In the genomic region with DNA sequence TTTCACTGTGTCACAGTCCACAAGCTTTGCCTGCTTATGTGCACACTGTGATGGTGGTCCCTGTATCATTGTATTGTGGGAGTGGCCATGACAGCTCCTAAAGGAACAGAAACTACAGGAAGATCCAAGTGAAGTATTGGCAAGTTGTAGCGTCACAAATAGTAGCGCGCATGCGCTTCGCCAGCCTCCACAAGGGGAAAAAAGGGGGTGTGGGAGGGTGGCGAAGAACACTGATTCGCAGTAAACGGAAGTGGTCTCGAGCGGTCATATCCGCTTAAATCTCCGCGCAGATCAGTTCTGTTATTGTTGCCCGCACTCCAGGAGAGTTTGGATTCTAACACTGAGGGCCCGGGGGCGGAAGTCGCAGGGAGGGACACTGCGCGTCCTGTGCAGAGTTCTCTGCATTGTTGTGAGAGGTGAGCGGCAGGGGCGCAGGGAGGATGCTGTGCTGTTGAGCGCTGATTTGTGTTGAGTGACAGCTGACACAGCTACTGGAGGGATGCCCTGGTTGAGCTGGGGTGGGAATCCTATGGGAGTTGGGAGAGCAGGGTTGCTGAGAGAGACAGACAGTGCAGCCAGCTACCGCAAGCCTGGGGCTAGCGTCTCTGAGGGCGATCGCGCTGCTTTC, we compare ENCODE assay signal across 8 mouse cellular contexts. TPM values are rescaled to one million over a fixed set of nuclear protein-coding genes. Genes with fewer than 3 reads are reported as not detected.
DNase-seq lines count a peak whose midpoint lies in the region; ATAC-seq and TF ChIP-seq lines count a peak whose summit lies in the region.

A gene (plus strand): TSS at position 251 of the 628 bp plus-strand sequence.

- peak within 1 kb of the TSS; percentile 79 for H3K4me2 ChIP-seq in CH12.LX (ENCODE audit: insufficient read depth, low read depth, poor library complexity, severe bottlenecking)
- H3K4me2 ChIP-seq in forebrain, embryonic 15.5 days (replicated peaks): peak within 1 kb of the TSS; percentile 69
- H3K4me2 ChIP-seq in liver, embryonic 16.5 days (ENCODE audit: low read depth, low read length): peak within 1 kb of the TSS; percentile 74
- H3K4me2 ChIP-seq in neural tube, embryonic 12.5 days (replicated peaks): peak within 1 kb of the TSS; percentile 80
- H3K4me2 ChIP-seq in stomach, postnatal 0 days (replicated peaks; ENCODE audit: low read depth): peak within 1 kb of the TSS; percentile 84

- TF ChIP-seq CTCF in CH12.LX (conservative IDR thresholded peaks at IDR 0.05 in 1 of 2, IDR thresholded peaks at IDR 0.05 in 1 of 2; ENCODE audit: low read depth in 2 of 2, low read length in 2 of 2): no peak
- TF ChIP-seq CTCF in stomach, postnatal 0 days (IDR thresholded peaks at IDR 0.05; ENCODE audit: low read depth): peak; percentile 35

- peak; percentile 71 for TF ChIP-seq POLR2A in CH12.LX (IDR thresholded peaks at IDR 0.05; ENCODE audit: low read depth, low read length)

- dilution Hi-C loops in CH12.LX (cut with MboI; ENCODE audit: extremely low pct_ligation_motif_present, extremely low pct_unique_long_range_greater_than_20kb, low sequenced_read_pairs): no loop called here

- peak within 1 kb of the TSS; percentile 47 for H3K9ac ChIP-seq in CH12.LX (ENCODE audit: insufficient read depth, low read depth)
- peak within 1 kb of the TSS; percentile 64 for H3K9ac ChIP-seq in forebrain, embryonic 15.5 days (replicated peaks)
- H3K9ac ChIP-seq in liver, embryonic 16.5 days (ENCODE audit: low read depth, low read length): peak within 1 kb of the TSS; percentile 40
- peak within 1 kb of the TSS; percentile 76 for H3K9ac ChIP-seq in neural tube, embryonic 12.5 days
- peak within 1 kb of the TSS; percentile 78 for H3K9ac ChIP-seq in stomach, postnatal 0 days (ENCODE audit: low read length)

- peak; percentile 94 for DNase-seq in CH12.LX (ENCODE audit: extremely low read depth)
- peak; percentile 42 for DNase-seq in c-Kit-positive CD71-positive TER-119-positive erythroid progenitor cells, embryonic 14.5 days (ENCODE audit: low spot score)
- DNase-seq in heart, postnatal 14 days: peak; percentile 83 to 84
- DNase-seq in large intestine, adult 2 months (ENCODE audit: low read depth, low spot score): peak; percentile 29
- DNase-seq in stomach, postnatal 0 days (ENCODE audit: low spot score): peak; percentile 80

- in situ Hi-C loops in CH12.LX (cut with MboI; ENCODE audit: low pct_ligation_motif_present, low pct_unique_long_range_greater_than_20kb, low sequenced_read_pairs): no loop called here

- intact Hi-C loops in heart, postnatal 14 days (cut with DNase I): loop anchor here (5.0 kb wide), 1 partner anchor 140 kb away; no protein-coding TSS in a partner anchor

- H3K27ac ChIP-seq in CH12.LX (ENCODE audit: insufficient read depth, low read depth): peak within 1 kb of the TSS; percentile 35
- H3K27ac ChIP-seq in forebrain, embryonic 15.5 days (replicated peaks): peak within 1 kb of the TSS; percentile 85
- H3K27ac ChIP-seq in liver, embryonic 16.5 days (ENCODE audit: low read length): 0 out of 2 replicates have a peak within 1 kb of the TSS, but pooled peaks have one; percentile 33
- H3K27ac ChIP-seq in neural tube, embryonic 12.5 days: peak within 1 kb of the TSS; percentile 79
- peak within 1 kb of the TSS; percentile 85 for H3K27ac ChIP-seq in stomach, postnatal 0 days (replicated peaks)

- no peaks in the 10 kb centered on the region for H3K79me2 ChIP-seq in CH12.LX (replicated peaks; ENCODE audit: control insufficient read depth, extremely low read depth, insufficient read depth, poor library complexity, severe bottlenecking)

- peaks cover 13 to 23% of the 10 kb centered on the region in 2 experiments for H3K4me1 ChIP-seq in CH12.LX (ENCODE audit: control insufficient read depth in 1 of 2, insufficient read depth in 2 of 2)
- H3K4me1 ChIP-seq in forebrain, embryonic 15.5 days: peaks cover 21% of the 10 kb centered on the region
- peaks cover 3% of the 10 kb centered on the region; the same call in 1 of the 2 replicates for H3K4me1 ChIP-seq in liver, embryonic 16.5 days (ENCODE audit: control insufficient read depth, low read depth, low read length)
- H3K4me1 ChIP-seq in neural tube, embryonic 12.5 days: peaks cover 13% of the 10 kb centered on the region
- peaks cover 7% of the 10 kb centered on the region for H3K4me1 ChIP-seq in stomach, postnatal 0 days (replicated peaks; ENCODE audit: control insufficient read depth, insufficient read depth)

- H3K4me3 ChIP-seq in CH12.LX (replicated peaks in 1 of 3; ENCODE audit: low read depth in 2 of 3, low read length in 2 of 3, poor library complexity in 1 of 3): peak within 1 kb of the TSS; percentile 75 to 94 (median 79)
- peak within 1 kb of the TSS; percentile 54 for H3K4me3 ChIP-seq in forebrain, embryonic 15.5 days
- peak within 1 kb of the TSS; percentile 65 for H3K4me3 ChIP-seq in liver, embryonic 16.5 days (ENCODE audit: low read depth, low read length)
- peak within 1 kb of the TSS; percentile 55 for H3K4me3 ChIP-seq in neural tube, embryonic 12.5 days
- H3K4me3 ChIP-seq in stomach, postnatal 0 days (ENCODE audit: low read depth, low read length): peak within 1 kb of the TSS; percentile 71

- ATAC-seq in forebrain, embryonic 15.5 days (replicated peaks): peak; percentile 96
- peak; percentile 62 for ATAC-seq in liver, embryonic 16.5 days (ENCODE audit: low read depth)
- ATAC-seq in neural tube, embryonic 12.5 days (ENCODE audit: low FRiP score, low read depth): peak; percentile 92
- peak; percentile 86 for ATAC-seq in stomach, postnatal 0 days (ENCODE audit: low FRiP score, low TSS enrichment)

- TF ChIP-seq EP300 in CH12.LX (IDR thresholded peaks at IDR 0.05; ENCODE audit: low read length): peak; percentile 25; the same call in 1 of the 2 replicates
- no peak for TF ChIP-seq EP300 in stomach, postnatal 0 days (optimal IDR thresholded peaks at IDR 0.05)

- under 1% methylated on average over 27 of the region's 27 CpGs for WGBS in forebrain, embryonic 15.5 days
- WGBS in large intestine, adult 2 months: under 1% methylated on average over 27 of the region's 27 CpGs
- WGBS in liver, embryonic 16.5 days (ENCODE audit: insufficient replicate concordance): 0% methylated on average over 27 of the region's 27 CpGs
- under 1% methylated on average over 27 of the region's 27 CpGs for WGBS in neural tube, embryonic 12.5 days
- under 1% methylated on average over 27 of the region's 27 CpGs for WGBS in stomach, postnatal 0 days

- peaks cover 4 to 16% of the 10 kb centered on the region in 2 experiments for H3K36me3 ChIP-seq in CH12.LX (replicated peaks in 1 of 2; ENCODE audit: control insufficient read depth in 1 of 2, insufficient read depth in 1 of 2, low read length in 1 of 2)
- peaks cover 24% of the 10 kb centered on the region for H3K36me3 ChIP-seq in forebrain, embryonic 15.5 days
- no peaks in the 10 kb centered on the region for H3K36me3 ChIP-seq in liver, embryonic 16.5 days (ENCODE audit: control insufficient read depth, insufficient read depth)
- peaks cover 15% of the 10 kb centered on the region for H3K36me3 ChIP-seq in neural tube, embryonic 12.5 days
- no peaks in the 10 kb centered on the region for H3K36me3 ChIP-seq in stomach, postnatal 0 days (ENCODE audit: control insufficient read depth, insufficient read depth, low read length)

- no peaks in the 10 kb centered on the region for H3K27me3 ChIP-seq in CH12.LX (replicated peaks)
- no peaks in the 10 kb centered on the region for H3K27me3 ChIP-seq in forebrain, embryonic 15.5 days
- H3K27me3 ChIP-seq in liver, embryonic 16.5 days (ENCODE audit: control insufficient read depth, insufficient read depth, low read depth, low read length): no peaks in the 10 kb centered on the region
- H3K27me3 ChIP-seq in neural tube, embryonic 12.5 days (replicated peaks): no peaks in the 10 kb centered on the region
- H3K27me3 ChIP-seq in stomach, postnatal 0 days (ENCODE audit: control insufficient read depth, insufficient read depth, low read length): no peaks in the 10 kb centered on the region

- H3K9me3 ChIP-seq in CH12.LX (replicated peaks; ENCODE audit: low read length): no peaks in the 10 kb centered on the region
- no peaks in the 10 kb centered on the region for H3K9me3 ChIP-seq in forebrain, embryonic 15.5 days
- H3K9me3 ChIP-seq in liver, embryonic 16.5 days (replicated peaks; ENCODE audit: control insufficient read depth, low read length): no peaks in the 10 kb centered on the region
- no peaks in the 10 kb centered on the region for H3K9me3 ChIP-seq in neural tube, embryonic 12.5 days
- no peaks in the 10 kb centered on the region for H3K9me3 ChIP-seq in stomach, postnatal 0 days (ENCODE audit: control insufficient read depth, low read length)

- TF ChIP-seq RAD21 in CH12.LX (IDR thresholded peaks at IDR 0.05; ENCODE audit: low read depth, low read length): no peak

TF ChIP-seq in CH12.LX, 34 proteins besides CTCF, POLR2A, EP300 and RAD21 (continues in another document):
- TF ChIP-seq SIN3A (IDR thresholded peaks at IDR 0.05; ENCODE audit: low read length): peak; percentile 84
- TF ChIP-seq IRF4 (IDR thresholded peaks at IDR 0.05; ENCODE audit: low read depth, low read length): peak; percentile 35; the same call in 1 of the 2 replicates
- no peak for TF ChIP-seq JUND (conservative IDR thresholded peaks at IDR 0.05; ENCODE audit: low read depth, low read length)
- peak; percentile 83 for TF ChIP-seq ELF1 (IDR thresholded peaks at IDR 0.05; ENCODE audit: low read depth, low read length)
- TF ChIP-seq USF2 (conservative IDR thresholded peaks at IDR 0.05; ENCODE audit: low read depth, low read length): no peak
- no peak for TF ChIP-seq ZKSCAN1 (IDR thresholded peaks at IDR 0.05; ENCODE audit: borderline replicate concordance, low read depth, low read length)
- no peak for TF ChIP-seq USF1 (IDR thresholded peaks at IDR 0.05; ENCODE audit: low read depth, low read length)
- TF ChIP-seq ZMIZ1 (IDR thresholded peaks at IDR 0.05; ENCODE audit: low read depth, low read length): peak; percentile 30; the same call in 1 of the 2 replicates
- TF ChIP-seq ZNF384 (IDR thresholded peaks at IDR 0.05; ENCODE audit: low read depth, low read length): peak; percentile 75
- no peak for TF ChIP-seq POLR2AphosphoS2 (IDR thresholded peaks at IDR 0.05; ENCODE audit: low read depth, low read length)
- TF ChIP-seq ETS1 (conservative IDR thresholded peaks at IDR 0.05; ENCODE audit: low read depth, low read length): peak; percentile 42; the same call in 1 of the 2 replicates

RNA-seq across cellular contexts. Expression of the gene that starts here (rescaled TPM):
- total RNA-seq in CH12.LX (2012; rRNA removed): 2.5 and 2.9 TPM in 2 replicates
- 3.3 and 3.4 TPM in 2 replicates for total RNA-seq in CH12.LX (2014; rRNA removed)
- polyA plus RNA-seq in CH12.LX (2012; ENCODE audit: insufficient read length, low read depth): 2.0 and 2.3 TPM in 2 replicates
- 11.3 and 11.5 TPM in 2 replicates for polyA plus RNA-seq in forebrain, embryonic 15.5 days (2015; fragmentation: Nextera tagmentation; extraction: Ambion mirVana)
- total RNA-seq in heart, postnatal 14 days (2021): under 1 TPM; 0.98 to 1.00 TPM
- 0.83 and 1.3 TPM in 2 replicates for polyA plus RNA-seq in large intestine, adult 2 months (2012; rRNA removed)
- 0.19 and 0.29 TPM in 2 replicates for polyA plus RNA-seq in liver, embryonic 16.5 days (2015; fragmentation: Nextera tagmentation; extraction: Ambion mirVana)
- 8.7 and 10.5 TPM in 2 replicates for polyA plus RNA-seq in neural tube, embryonic 12.5 days (2016; fragmentation: Nextera tagmentation; extraction: Ambion mirVana)
- 1.2 TPM in 2 replicates for polyA plus RNA-seq in stomach, postnatal 0 days (2015; fragmentation: Nextera tagmentation; extraction: Ambion mirVana)

Comparison
In these comparisons a context has a peak if more than half of its experiments do, and no peak if none do; other contexts are left out.
1. Peak in every context shown above with its lines: DNase-seq, ATAC-seq, H3K4me3 ChIP-seq and H3K27ac ChIP-seq.
2. Peak in DNase-seq in heart, postnatal 14 days; RNA of the gene not detected or under 1 TPM.
3. Peak in ATAC-seq, H3K4me3 ChIP-seq, H3K27ac ChIP-seq, H3K9ac ChIP-seq and H3K4me2 ChIP-seq in liver, embryonic 16.5 days; RNA of the gene not detected or under 1 TPM.
4. DNase-seq: peak in every context shown above with its lines; median percentile 94 in CH12.LX; 84 in heart, postnatal 14 days; 80 in stomach, postnatal 0 days; 42 in c-Kit-positive CD71-positive TER-119-positive erythroid progenitor cells, embryonic 14.5 days; 29 in large intestine, adult 2 months.
5. H3K27ac ChIP-seq: peak in every context shown above with its lines; median percentile 85 in forebrain, embryonic 15.5 days; 85 in stomach, postnatal 0 days; 79 in neural tube, embryonic 12.5 days; 35 in CH12.LX; 33 in liver, embryonic 16.5 days.